Mouse (Mus musculus) cerebellum, postnatal 25 days (tissue): ENCODE data around the gene Lrp10.

ENCODE experiments used
- DNase-seq, 2 experiments: peaks; one replicate each; pipeline ENCODE4 v3.0.0; 2021; ENCODE audit warnings: mixed read lengths in 2 of 2

Lrp10 gene

GRCm38 (mm10) chr14:54433941-54434531 is 29.9 kb upstream of the Lrp10 start:
- no peak for DNase-seq

DNA sequence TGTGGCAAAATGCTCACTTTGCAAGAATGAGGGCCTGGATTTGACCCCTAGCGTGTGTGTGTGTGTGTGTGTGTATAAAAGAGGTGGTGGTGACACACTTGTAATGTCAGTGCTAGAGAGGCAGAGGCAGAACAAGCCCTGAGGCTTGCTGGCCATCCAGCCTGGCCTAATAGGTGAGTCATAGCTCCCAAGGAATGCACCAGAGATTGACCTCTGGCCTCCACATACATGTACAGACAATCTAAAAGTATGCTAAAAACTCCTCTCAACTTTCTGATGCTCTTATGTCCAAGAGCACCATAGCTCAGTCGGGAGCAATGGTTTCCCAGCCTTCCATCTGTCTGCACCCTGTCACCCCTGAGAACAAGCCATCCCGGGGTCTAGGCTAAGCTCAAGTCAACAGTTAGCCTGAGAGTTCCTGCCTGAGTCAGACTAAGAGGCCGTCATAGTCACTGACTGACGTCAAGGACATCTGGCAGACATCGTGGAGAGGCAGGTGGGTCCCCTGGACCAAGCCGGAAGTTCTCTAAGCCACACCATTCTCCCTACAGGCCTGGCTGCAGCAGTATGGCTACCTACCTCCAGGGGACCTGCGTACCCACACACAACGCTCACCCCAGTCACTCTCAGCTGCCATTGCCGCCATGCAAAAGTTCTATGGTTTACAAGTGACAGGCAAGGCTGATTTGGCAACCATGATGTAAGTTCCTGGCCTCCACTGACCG is 28.6 kb upstream of the Lrp10 start:
- no peak for DNase-seq

GRCm38 (mm10) chr14:54439155-54439554 is 24.8 kb upstream of the Lrp10 start:
- DNase-seq: no peak

- no peak for DNase-seq
Observed at GRCm38 (mm10) chr14:54439610-54440009, 24.3 kb upstream of the Lrp10 start.

- DNase-seq: no peak
Observed at GRCm38 (mm10) chr14:54440538-54440937, 23.4 kb upstream of the Lrp10 start.

DNA sequence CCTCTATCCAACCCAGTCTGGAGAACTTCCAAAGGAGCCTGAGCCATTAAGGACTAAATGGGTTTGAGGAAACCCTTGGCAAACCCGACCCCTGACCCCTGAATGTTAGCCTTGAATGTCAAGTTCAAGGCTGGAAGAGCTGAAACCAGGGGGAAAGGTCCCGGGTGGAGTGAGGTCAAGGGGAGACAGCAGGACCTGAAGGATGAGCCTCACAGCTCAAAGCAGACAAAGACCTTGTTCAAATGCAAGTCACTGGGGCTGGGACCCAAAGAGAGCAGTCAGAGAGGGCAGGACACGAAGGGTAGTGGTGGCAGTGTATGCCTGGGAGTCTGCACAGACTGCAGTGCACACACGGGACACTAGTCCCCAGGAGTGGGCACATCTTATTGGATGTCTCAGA is 22.6 kb upstream of the Lrp10 start:
- DNase-seq: no peak

DNA sequence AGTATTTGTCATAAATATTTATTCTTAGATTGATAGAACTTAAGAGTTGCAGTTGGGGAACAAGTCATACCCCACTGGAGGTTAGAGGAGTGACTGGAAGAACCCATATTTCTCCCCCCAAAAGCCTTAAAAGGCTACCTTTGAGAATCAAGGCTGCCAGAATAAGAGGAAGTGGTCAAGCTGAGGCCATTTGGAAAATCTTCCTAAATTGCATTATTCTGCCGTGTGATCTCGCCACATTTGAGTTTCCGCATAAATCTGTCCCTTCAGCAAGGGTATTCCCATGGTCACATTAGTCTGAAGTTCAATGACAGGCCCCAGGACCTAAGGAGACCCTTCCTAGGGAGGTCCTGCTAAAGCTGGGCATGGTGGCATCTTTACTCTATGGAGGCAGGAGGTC is 21.4 kb upstream of the Lrp10 start:
- DNase-seq: no peak

GRCm38 (mm10) chr14:54443196-54443595 is 20.7 kb upstream of the Lrp10 start:
- DNase-seq: no peak

- peak in 1 of 2 experiments; percentile 21 for DNase-seq
Observed at GRCm38 (mm10) chr14:54443712-54444618, 20.0 kb upstream of the Lrp10 start.

- no peak for DNase-seq
Observed at GRCm38 (mm10) chr14:54445476-54445875, 18.5 kb upstream of the Lrp10 start.

- DNase-seq: no peak
Observed at GRCm38 (mm10) chr14:54453566-54453965, 10.4 kb upstream of the Lrp10 start.

- DNase-seq: no peak
Observed at GRCm38 (mm10) chr14:54454669-54455528, 9.0 kb upstream of the Lrp10 start.

- no peak for DNase-seq
Observed at GRCm38 (mm10) chr14:54457907-54458569, 5.9 kb upstream of the Lrp10 start.

DNA sequence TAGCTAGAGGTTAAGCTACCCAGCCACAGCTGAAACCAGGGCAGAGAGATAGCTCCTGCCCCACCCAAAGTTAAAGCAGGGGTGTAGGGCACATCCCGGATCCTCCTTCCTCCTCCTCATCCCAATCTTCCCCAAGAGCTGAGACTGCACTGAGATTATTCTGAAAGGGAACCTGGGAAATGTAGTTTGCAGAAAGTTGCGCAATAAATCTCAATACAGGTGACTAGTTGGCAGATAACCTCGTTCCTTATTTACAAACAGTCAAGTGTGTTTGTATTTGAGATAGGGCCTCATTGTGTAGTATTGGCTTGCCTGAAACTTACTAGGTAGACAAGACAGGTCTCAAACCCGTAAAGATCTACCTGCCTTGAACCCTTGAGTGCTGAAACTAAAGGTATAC is 1.8 kb upstream of the Lrp10 start:
- no peak for DNase-seq

DNA sequence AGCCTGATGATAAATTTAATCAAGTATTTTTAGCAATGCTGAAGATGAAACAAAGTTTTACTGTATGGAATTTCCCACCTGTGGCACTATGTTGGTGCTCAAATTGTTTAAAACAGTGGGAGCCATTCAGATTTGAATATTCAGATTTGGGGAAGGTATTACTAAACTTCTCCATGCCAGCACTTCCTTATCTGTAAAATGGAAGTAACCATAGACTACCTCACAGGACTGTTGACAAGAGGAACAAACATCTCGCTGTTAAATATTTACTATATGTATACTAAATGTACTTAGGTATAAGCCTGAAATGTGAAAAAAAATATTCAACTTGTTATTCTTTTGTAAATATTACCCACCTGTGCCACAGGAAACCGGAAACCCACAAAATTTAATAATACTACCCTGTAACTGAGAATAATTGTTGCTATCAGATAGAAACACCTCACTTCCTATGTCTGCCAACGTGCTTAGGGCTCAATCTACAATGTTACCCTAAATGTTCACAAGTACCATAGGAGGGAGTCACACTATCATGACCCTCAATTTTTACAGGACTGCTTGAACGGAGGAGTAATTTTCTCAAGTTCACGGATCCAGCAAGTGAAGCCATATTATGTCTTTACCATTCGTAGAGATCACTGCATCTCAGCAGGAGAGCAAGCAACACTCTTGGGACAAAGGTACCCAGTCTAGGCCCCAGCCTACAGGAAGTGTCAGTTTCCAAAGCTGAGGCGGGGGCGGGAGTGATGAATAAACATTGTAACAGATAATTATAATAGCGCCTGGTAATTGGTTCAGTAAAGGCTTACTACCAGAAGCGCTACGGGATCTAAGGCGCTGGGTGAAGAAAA is 604 bp upstream of the Lrp10 start:
- DNase-seq: no peak

- peak; percentile 69 to 76 for DNase-seq
Observed at GRCm38 (mm10) chr14:54464293-54465005, 512 bp downstream of the Lrp10 start.

- DNase-seq: no peak
Observed at GRCm38 (mm10) chr14:54471467-54471866, 7.5 kb downstream of the Lrp10 start.

- DNase-seq: peak; percentile 66 to 75
Observed at GRCm38 (mm10) chr14:54472671-54473070, 8.7 kb downstream of the Lrp10 start.

GRCm38 (mm10) chr14:54474744-54475143 is 10.8 kb downstream of the Lrp10 start:
- DNase-seq: no peak
